Mouse (Mus musculus): ENCODE measurements at regions not wholly inside any gene's neighbourhood (a gene's known extent, or its start where the extent isn't known, plus 50 kb on each side); places are given as distances from the start of the nearest gene placed in this dataset.

- TF ChIP-seq POLR2A (IDR thresholded peaks at IDR 0.05; ENCODE audit: extremely low read depth, insufficient read depth, low read length) (no peak), CTCF (IDR thresholded peaks at IDR 0.05; ENCODE audit: extremely low read depth, insufficient read depth, low read length) (no peak)
Observed at GRCm38 (mm10) chr9:60983246-60983645, 188.9 kb downstream of the Uaca start.
